Mouse (Mus musculus): Measurements from ENCODE around the gene Trp53i11.

- TF ChIP-seq POLR2A (IDR thresholded peaks at IDR 0.05; ENCODE audit: low read depth, low read length) (no peak), CTCF (IDR thresholded peaks at IDR 0.05; ENCODE audit: borderline replicate concordance, insufficient read depth, low read length) (no peak)
Measured at GRCm38 (mm10) chr2:93182859-93183258, 4.5 kb upstream of the Trp53i11 start.

All from embryonic fibroblast, embryonic 13.5 days (primary cell).